Mouse (Mus musculus): ENCODE measurements around the gene S100a6. TPM values are rescaled to one million over a fixed set of nuclear protein-coding genes. Genes with fewer than 3 reads are reported as not detected.

The S100a6 gene
- total RNA-seq, 1 experiment, result 912 TPM

GRCm38 (mm10) chr3:90668846-90669245 lies 56.2 kb downstream of the S100a6 start, which contains the start of gene S100a8:
Gene S100a8, plus strand, starts transcription at chr3:90668978.
- DNase-seq (ENCODE audit: low read depth, low spot score), result no peak
- in situ Hi-C loops (cut with MboI; ENCODE audit: low sequenced_read_pairs in 2 of 2, unreplicated experiment in 2 of 2), result no loop called here
- H3K36me3 ChIP-seq (ENCODE audit: control insufficient read depth, insufficient read depth, low read length, poor library complexity, severe bottlenecking), result no peaks in the 10 kb centered on the region
- no peaks in the 10 kb centered on the region for H3K4me1 ChIP-seq (ENCODE audit: control insufficient read depth in 2 of 2, insufficient read depth in 2 of 2, low read length in 2 of 2, poor library complexity in 1 of 2)
- H3K4me3 ChIP-seq (ENCODE audit: insufficient read depth in 1 of 2, low read depth in 1 of 2, low read length in 2 of 2, poor library complexity in 1 of 2, severe bottlenecking in 1 of 2), result no peak within 1 kb of the TSS
- H3K9me3 ChIP-seq (ENCODE audit: control insufficient read depth, insufficient read depth, low read depth, low read length), result no peaks in the 10 kb centered on the region
- H3K27ac ChIP-seq (ENCODE audit: insufficient read depth, low read depth, low read length, poor library complexity, severe bottlenecking), result no peak within 1 kb of the TSS
- no peak within 1 kb of the TSS for H3K9ac ChIP-seq (ENCODE audit: insufficient read depth, low read depth, low read length, poor library complexity, severe bottlenecking)
- TF ChIP-seq ZC3H11A (IDR thresholded peaks at IDR 0.05; ENCODE audit: borderline replicate concordance, low read depth, low read length), result no peak
- TF ChIP-seq ZNF384 (IDR thresholded peaks at IDR 0.05; ENCODE audit: low read depth, low read length), result no peak
- TF ChIP-seq CHD2 (IDR thresholded peaks at IDR 0.05; ENCODE audit: low read depth, low read length), result no peak
- TF ChIP-seq MAFK (IDR thresholded peaks at IDR 0.05; ENCODE audit: insufficient read depth, low read depth, low read length), result no peak
- TF ChIP-seq HCFC1 (IDR thresholded peaks at IDR 0.05; ENCODE audit: borderline replicate concordance, insufficient read depth, low read length), result no peak

Other genes with a start within 250 kb of the S100a6 start
- 22.9 and 43.7 TPM in 2 replicates for gene Slc27a3, start 222.9 kb upstream of the S100a6 start, total RNA-seq (2012; rRNA removed)
- gene Ints3, start 179.3 kb upstream of the S100a6 start, total RNA-seq (2012; rRNA removed), result 62.7 and 72.4 TPM in 2 replicates
- gene Npr1, start 147.0 kb upstream of the S100a6 start, total RNA-seq (2012; rRNA removed), result 16.4 and 21.6 TPM in 2 replicates
- gene Ilf2, start 136.8 kb upstream of the S100a6 start, total RNA-seq (2012; rRNA removed), result 153 and 165 TPM in 2 replicates
- 24.7 and 33.6 TPM in 2 replicates for gene Snapin, start 121.8 kb upstream of the S100a6 start, total RNA-seq (2012; rRNA removed)
- gene Chtop, start 103.4 kb upstream of the S100a6 start, total RNA-seq (2012; rRNA removed), result 84.0 and 110 TPM in 2 replicates
- 1.7 and 2.3 TPM in 2 replicates for gene S100a1, start 98.5 kb upstream of the S100a6 start, total RNA-seq (2012; rRNA removed)
- gene S100a13, start 98.4 kb upstream of the S100a6 start, total RNA-seq (2012; rRNA removed), result 5.3 and 8.2 TPM in 2 replicates
- 0.54 TPM in 1 of 2 replicates, not detected in the other for gene S100a14, start 86.0 kb upstream of the S100a6 start, total RNA-seq (2012; rRNA removed)
- gene S100a16, start 75.6 kb upstream of the S100a6 start, total RNA-seq (2012; rRNA removed), result 3.2 TPM in 2 replicates
- 0.95 and 1.6 TPM in 2 replicates for gene S100a3, start 52.3 kb upstream of the S100a6 start, total RNA-seq (2012; rRNA removed)
- gene S100a2, start 22.6 kb upstream of the S100a6 start, total RNA-seq (2012; rRNA removed), result not detected in 2 replicates
- gene Gm42674, start 11.0 kb upstream of the S100a6 start, total RNA-seq (2012; rRNA removed), result not detected in 2 replicates
- gene S100a4, start 9.1 kb upstream of the S100a6 start, total RNA-seq (2012; rRNA removed), result 2.0 and 6.9 TPM in 2 replicates
- gene S100a5, start 4.4 kb upstream of the S100a6 start, total RNA-seq (2012; rRNA removed), result not detected in 2 replicates
- gene S100a7a, start 41.1 kb downstream of the S100a6 start, total RNA-seq (2012; rRNA removed), result 0.32 and 1.1 TPM in 2 replicates
- gene S100a8, start 56.1 kb downstream of the S100a6 start, total RNA-seq (2012; rRNA removed), result not detected in 2 replicates
- not detected in 2 replicates for gene S100a9, start 82.8 kb downstream of the S100a6 start, total RNA-seq (2012; rRNA removed)
- gene Pglyrp4, start 114.0 kb downstream of the S100a6 start, total RNA-seq (2012; rRNA removed), result not detected in 2 replicates
- gene Gm5849, start 165.0 kb downstream of the S100a6 start, total RNA-seq (2012; rRNA removed), result not detected in 2 replicates

Measured in ES-E14 (cell line).